Mouse (Mus musculus) embryonic fibroblast, embryonic 13.5 days (primary cell): ENCODE data around the gene Rnase1.
"Not testable (repeated sequence)": the region's sequence is repeated elsewhere in the genome, so short reads cannot be mapped to it uniquely, and the experiment has no call there.

ENCODE experiments used
- CTCF ChIP-seq: IDR thresholded peaks from 2 replicates; pipeline ENCODE4 v1.5.1; 2011; ENCODE audit warnings: mild to moderate bottlenecking, control low read depth, low read length, moderate library complexity, borderline replicate concordance; ENCODE audit not compliant: insufficient read depth
- POLR2A ChIP-seq: IDR thresholded peaks from 2 replicates; pipeline ENCODE4 v1.6.1; 2011; ENCODE audit warnings: low read depth, mild to moderate bottlenecking, control low read depth, low read length, moderate library complexity

GRCm38 (mm10) chr14:51098300-51098699, 48.3 kb downstream of the Rnase1 start:
- TF ChIP-seq CTCF, POLR2A: not testable (repeated sequence)
